Mouse (Mus musculus): ENCODE results near the gene Cacna1f. TPM values are rescaled to one million over a fixed set of nuclear protein-coding genes. Genes with fewer than 3 reads are reported as not detected.
A peak's percentile ranks its signal among the peaks of the same experiment; 100 is the strongest.

Cacna1f gene
- polyA plus RNA-seq (2017; shearing (Covaris generic)), result not detected

DNA sequence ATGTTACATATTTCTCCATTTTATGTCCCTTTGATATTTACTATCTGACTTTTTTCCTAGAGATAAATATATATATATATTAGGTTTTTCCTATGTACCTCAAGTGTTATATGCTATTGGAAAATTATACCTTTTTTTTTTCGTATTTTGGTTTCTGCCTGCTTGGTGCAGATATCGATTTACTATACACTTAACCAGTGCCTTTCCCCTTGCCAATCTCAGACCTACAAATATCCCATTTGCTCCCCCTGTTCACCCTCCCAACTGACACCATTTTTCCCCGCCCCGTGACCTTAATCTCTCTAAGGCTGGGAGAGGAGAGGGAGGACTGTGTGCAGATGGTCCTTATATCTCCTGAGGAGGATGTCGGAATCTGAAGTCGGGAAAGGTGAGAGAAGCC is at the start of gene Cacna1f:
Cacna1f (plus strand) TSS at position 301 of the 400 bp plus-strand sequence.
- ATAC-seq, result no peak

GRCm38 (mm10) chrX:7563076-7563475 is 43.8 kb upstream of the Cacna1f start:
- ATAC-seq, result no peak

GRCm38 (mm10) chrX:7566352-7566751 is 40.5 kb upstream of the Cacna1f start:
- peak; percentile 64 for ATAC-seq

DNA sequence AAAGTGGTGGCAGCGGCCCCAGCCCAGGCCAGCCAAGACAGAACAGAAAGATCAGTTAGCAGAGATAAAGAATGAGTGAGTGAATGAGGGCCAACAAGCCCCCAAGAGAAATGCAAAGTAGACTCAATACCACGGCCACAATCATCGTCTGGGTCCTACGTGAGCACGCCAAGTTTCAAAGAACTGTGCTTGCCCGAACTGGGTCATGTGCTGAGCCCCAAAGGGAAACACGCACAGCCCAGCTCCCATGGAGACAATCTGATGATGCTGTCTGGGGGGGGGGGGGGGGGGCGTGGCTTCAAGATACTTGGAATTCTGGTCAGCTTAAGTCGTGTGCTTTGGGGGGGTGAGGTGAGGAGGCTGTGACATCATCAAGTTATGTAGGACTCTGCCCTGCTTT is 39.4 kb upstream of the Cacna1f start:
- peak; percentile 23 for ATAC-seq

GRCm38 (mm10) chrX:7570481-7571175 is 36.3 kb upstream of the Cacna1f start:
- ATAC-seq, result peak; percentile 6

GRCm38 (mm10) chrX:7571565-7572136 is 35.2 kb upstream of the Cacna1f start:
- ATAC-seq, result no peak

GRCm38 (mm10) chrX:7572466-7572865 is 34.4 kb upstream of the Cacna1f start:
- ATAC-seq, result peak; percentile 19

GRCm38 (mm10) chrX:7573176-7574086 is 33.5 kb upstream of the Cacna1f start, which contains the start of gene Foxp3:
TSS of gene Foxp3 (plus strand) at chrX:7573644.
- no peak for ATAC-seq

DNA sequence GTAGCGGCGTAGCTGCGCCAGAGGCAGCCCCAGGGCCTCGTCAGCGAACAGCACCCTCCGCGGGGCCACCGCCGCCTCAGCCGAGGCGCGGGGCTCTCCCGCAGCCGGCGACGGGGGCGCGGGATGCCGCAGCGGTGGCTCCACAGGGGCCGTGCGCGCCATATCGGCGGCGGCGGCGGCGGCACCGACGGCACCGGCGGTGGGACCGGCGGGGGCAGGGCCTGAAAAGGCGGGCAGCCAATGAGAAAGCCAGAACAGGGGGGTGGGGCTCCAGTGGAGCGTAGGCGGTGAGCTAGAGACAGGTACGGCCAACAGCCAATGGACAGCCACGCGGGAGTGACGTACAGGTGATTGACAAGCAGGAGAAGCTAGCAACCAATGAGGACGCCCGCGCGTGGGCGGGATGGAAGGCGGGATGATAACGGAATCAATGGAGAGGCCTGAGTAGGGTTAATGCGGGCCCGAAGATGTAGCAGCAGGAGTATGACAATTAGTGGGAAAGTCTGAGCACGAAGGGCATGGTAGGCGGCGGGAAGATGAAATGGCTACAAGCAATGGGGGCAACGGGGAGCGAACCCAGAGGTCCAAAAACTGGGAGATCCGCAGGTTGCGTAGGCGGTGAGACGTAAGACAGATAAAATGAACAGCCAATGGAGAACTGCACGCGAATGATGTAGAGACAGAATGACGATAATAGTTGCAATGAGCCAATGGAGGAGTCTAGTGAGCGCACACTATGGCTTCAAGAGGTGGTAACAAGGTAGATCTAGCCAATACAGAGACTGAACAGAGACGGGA is 32.6 kb upstream of the Cacna1f start, which contains the start of gene Ppp1r3f:
Ppp1r3f (minus strand) TSS at position 197 of the 798 bp plus-strand sequence.
- ATAC-seq, result peak; percentile 70

DNA sequence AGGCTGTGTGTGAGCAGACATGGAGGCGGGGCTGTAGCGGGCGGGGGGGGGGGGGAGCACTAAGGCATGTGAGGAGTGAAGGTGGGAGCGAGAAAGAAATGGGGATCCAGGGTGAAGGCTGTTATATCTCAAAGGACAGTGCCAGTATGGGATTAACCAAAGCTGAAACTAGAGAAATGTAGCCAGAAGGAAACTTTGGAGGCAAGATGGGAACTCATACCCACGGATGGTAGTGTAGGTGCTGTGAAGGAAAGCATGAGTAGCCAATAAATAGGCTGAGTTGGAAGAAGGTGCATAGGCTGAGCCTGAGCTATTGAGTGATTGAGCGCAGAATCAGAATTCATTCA is 32.0 kb upstream of the Cacna1f start:
- ATAC-seq, result no peak

GRCm38 (mm10) chrX:7581151-7581550 is 25.7 kb upstream of the Cacna1f start:
- no peak for ATAC-seq

DNA sequence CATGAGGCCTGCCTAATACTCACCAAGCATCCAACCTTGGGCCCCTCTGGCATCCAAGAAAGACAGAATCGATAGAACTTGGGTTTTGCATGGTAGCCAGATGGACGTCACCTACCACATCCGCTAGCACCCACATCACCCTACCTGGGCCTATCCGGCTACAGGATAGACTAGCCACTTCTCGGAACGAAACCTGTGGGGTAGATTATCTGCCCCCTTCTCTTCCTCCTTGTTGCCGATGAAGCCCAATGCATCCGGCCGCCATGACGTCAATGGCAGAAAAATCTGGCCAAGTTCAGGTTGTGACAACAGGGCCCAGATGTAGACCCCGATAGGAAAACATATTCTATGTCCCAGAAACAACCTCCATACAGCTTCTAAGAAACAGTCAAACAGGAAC is 23.0 kb upstream of the Cacna1f start:
- peak; percentile 72 for ATAC-seq

GRCm38 (mm10) chrX:7586356-7586755 is 20.5 kb upstream of the Cacna1f start:
- ATAC-seq, result peak; percentile 14

DNA sequence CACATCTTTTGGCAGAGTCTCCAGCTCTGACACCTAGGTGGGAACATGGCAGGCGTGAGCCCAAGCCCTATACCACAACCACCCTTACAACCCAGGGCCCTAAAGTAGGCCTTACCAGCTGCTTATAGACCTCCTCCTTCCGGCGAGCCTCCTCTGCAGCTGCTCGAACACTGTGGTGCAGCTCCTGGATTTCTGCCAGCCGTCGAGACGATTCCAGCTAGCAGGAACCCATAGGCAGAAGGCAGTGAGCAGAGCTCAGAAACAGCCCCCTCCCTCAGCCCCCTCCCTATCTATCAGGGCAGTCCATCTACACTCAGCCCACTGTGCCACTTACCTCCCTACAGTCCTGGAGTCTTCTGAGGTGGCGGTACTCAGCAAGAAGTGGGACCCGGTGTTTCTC is 11.5 kb upstream of the Cacna1f start:
- no peak for ATAC-seq

- ATAC-seq, result no peak
Observed at GRCm38 (mm10) chrX:7604004-7604403, 2.9 kb upstream of the Cacna1f start.

DNA sequence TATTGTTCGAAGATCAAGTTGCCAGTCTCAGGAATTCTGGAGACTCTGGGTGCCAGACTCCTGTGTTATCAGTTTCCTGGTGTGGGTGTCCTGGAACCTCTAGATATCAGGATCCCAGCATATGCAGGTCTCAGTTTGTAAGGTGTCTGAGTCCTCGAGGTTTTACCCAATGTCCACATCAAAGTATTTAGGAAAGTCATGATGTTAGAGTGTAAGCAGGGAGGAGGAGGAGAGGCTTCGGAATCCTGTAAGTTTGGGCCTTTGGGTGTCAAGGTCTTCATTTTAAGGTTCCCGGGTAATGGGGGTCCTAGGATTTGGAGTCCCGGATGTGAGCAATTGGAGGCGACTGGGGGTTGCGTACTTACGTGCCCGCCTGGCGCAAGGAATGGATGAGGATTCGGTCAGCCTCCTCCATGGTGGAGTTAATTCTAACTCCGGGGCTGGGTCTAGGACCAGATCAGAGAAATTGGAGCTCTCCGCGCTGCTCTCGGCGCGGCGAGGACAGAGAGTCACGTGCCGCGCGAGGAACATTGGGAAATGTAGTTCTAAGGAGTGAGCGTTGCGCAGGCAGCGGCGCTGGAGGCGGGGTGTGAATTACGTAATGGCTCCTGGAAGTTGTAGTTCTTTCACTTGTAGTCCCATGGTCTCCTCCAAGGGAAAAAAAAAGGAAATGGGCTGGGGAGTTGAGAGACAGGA is 1.9 kb upstream of the Cacna1f start, which contains the start of gene Ccdc22:
Ccdc22 (minus strand) TSS at position 639 of the 696 bp plus-strand sequence.
- peak; percentile 95 for ATAC-seq

- peak; percentile 46 for ATAC-seq
Observed at GRCm38 (mm10) chrX:7605575-7605941, 1.3 kb upstream of the Cacna1f start.

GRCm38 (mm10) chrX:7610035-7610434 is 3.2 kb downstream of the Cacna1f start:
- ATAC-seq, result no peak

GRCm38 (mm10) chrX:7610536-7611258 is 3.8 kb downstream of the Cacna1f start:
- ATAC-seq, result no peak

DNA sequence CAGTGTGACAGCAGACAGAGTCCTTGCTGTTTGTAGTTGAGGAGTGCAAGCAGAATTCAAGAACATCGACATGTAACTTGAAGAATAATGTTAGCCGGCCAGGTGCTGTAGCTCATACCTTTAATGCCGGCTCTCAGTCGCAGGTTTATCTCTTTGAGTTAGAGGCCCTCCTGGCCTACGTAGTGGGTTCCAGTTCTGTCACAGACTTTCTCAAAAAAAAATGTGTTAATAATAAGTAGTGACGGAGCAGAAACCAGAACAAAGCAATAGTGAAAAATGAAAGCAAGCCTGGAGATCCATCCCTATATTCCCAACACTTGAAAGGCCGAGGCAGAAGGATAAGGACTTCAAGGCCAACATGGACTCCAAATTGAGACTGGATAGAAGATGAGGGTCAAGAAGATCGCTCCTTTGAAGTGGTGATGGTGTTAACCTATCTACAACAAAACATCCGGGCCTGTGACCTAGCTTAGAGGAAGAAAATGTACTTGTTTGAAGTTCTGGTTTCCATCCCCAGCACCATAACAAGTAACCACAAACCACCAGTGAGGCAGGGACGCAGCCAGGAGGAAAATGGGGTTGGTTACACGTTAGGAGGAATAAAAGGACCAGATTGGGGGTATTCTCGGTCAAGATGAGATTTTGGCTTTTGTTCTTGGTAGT is 11.1 kb downstream of the Cacna1f start:
- peak; percentile 90 for ATAC-seq
